Mouse (Mus musculus) olfactory bulb, adult 2 months (tissue): ENCODE results near the gene Bsnd.

ENCODE experiments used
- CTCF ChIP-seq: fragments of 200-500 bp; IDR thresholded peaks from 2 replicates; pipeline ENCODE4 v1.5.1; 2012; ENCODE audit warnings: low read depth, mild to moderate bottlenecking, low read length, moderate library complexity; ENCODE audit not compliant: insufficient read depth
- POLR2A ChIP-seq: fragments of 200-500 bp; IDR thresholded peaks from 2 replicates; pipeline ENCODE4 v1.6.1; 2012; ENCODE audit warnings: mild to moderate bottlenecking, low read depth, low read length, moderate library complexity; ENCODE audit not compliant: insufficient read depth

GRCm38 (mm10) chr4:106514606-106515005 lies 22.5 kb upstream of the Bsnd start:
- no peak for TF ChIP-seq CTCF
- TF ChIP-seq POLR2A: no peak
